Mouse (Mus musculus): Measurements from ENCODE around the gene Mrps24. TPM values are rescaled to one million over a fixed set of nuclear protein-coding genes. Genes with fewer than 3 reads are reported as not detected.

Mrps24 gene
- total RNA-seq, 1 experiment: 125 TPM

- H3K4me3 ChIP-seq (ENCODE audit: insufficient read depth in 1 of 2, low read depth in 1 of 2, low read length in 2 of 2, poor library complexity in 1 of 2, severe bottlenecking in 1 of 2): peak overlapping the region; percentile 34 to 70; a peak in 3 of 4 replicates
- no peak overlapping the region for H3K27ac ChIP-seq (ENCODE audit: insufficient read depth, low read depth, low read length, poor library complexity, severe bottlenecking)
- H3K9me3 ChIP-seq (ENCODE audit: control insufficient read depth, insufficient read depth, low read depth, low read length): no peaks in the 10 kb centered on the region
- in situ Hi-C loops (cut with MboI; ENCODE audit: low sequenced_read_pairs in 2 of 2, unreplicated experiment in 2 of 2): no loop called here
- DNase-seq (ENCODE audit: low read depth, low spot score): no peak
- no peaks in the 10 kb centered on the region for H3K36me3 ChIP-seq (ENCODE audit: control insufficient read depth, insufficient read depth, low read length, poor library complexity, severe bottlenecking)
- H3K9ac ChIP-seq (ENCODE audit: insufficient read depth, low read depth, low read length, poor library complexity, severe bottlenecking): 0 out of 2 replicates have a peak overlapping the region, but pooled peaks have one; percentile 47
- peaks cover 0 to 10% of the 10 kb centered on the region in 2 experiments; a peak in 3 of 4 replicates for H3K4me1 ChIP-seq (ENCODE audit: control insufficient read depth in 2 of 2, insufficient read depth in 2 of 2, low read length in 2 of 2, poor library complexity in 1 of 2)
- TF ChIP-seq HCFC1 (IDR thresholded peaks at IDR 0.05; ENCODE audit: borderline replicate concordance, insufficient read depth, low read length) (no peak), ZNF384 (IDR thresholded peaks at IDR 0.05; ENCODE audit: low read depth, low read length) (no peak), ZC3H11A (IDR thresholded peaks at IDR 0.05; ENCODE audit: borderline replicate concordance, low read depth, low read length) (no peak), CHD2 (IDR thresholded peaks at IDR 0.05; ENCODE audit: low read depth, low read length) (no peak), MAFK (IDR thresholded peaks at IDR 0.05; ENCODE audit: insufficient read depth, low read depth, low read length) (no peak)
These were observed 24.4 kb upstream of the Mrps24 start for GRCm38 (mm10) chr11:5739846-5740245.

GRCm38 (mm10) chr11:5738888-5739632, 23.6 kb upstream of the Mrps24 start:
- TF ChIP-seq ZNF384 (IDR thresholded peaks at IDR 0.05; ENCODE audit: low read depth, low read length) (no peak), ZC3H11A (IDR thresholded peaks at IDR 0.05; ENCODE audit: borderline replicate concordance, low read depth, low read length) (no peak), HCFC1 (IDR thresholded peaks at IDR 0.05; ENCODE audit: borderline replicate concordance, insufficient read depth, low read length) (no peak), MAFK (IDR thresholded peaks at IDR 0.05; ENCODE audit: insufficient read depth, low read depth, low read length) (no peak), CHD2 (IDR thresholded peaks at IDR 0.05; ENCODE audit: low read depth, low read length) (no peak)
- Histone ChIP-seq H3K4me3 (ENCODE audit: insufficient read depth in 1 of 2, low read depth in 1 of 2, low read length in 2 of 2, poor library complexity in 1 of 2, severe bottlenecking in 1 of 2) (no peak overlapping the region), H3K4me1 (ENCODE audit: control insufficient read depth in 2 of 2, insufficient read depth in 2 of 2, low read length in 2 of 2, poor library complexity in 1 of 2) (peaks cover 4 to 10% of the 10 kb centered on the region in 2 experiments), H3K36me3 (ENCODE audit: control insufficient read depth, insufficient read depth, low read length, poor library complexity, severe bottlenecking) (no peaks in the 10 kb centered on the region), H3K9ac (ENCODE audit: insufficient read depth, low read depth, low read length, poor library complexity, severe bottlenecking) (no peak overlapping the region), H3K9me3 (ENCODE audit: control insufficient read depth, insufficient read depth, low read depth, low read length) (no peaks in the 10 kb centered on the region), H3K27ac (ENCODE audit: insufficient read depth, low read depth, low read length, poor library complexity, severe bottlenecking) (no peak overlapping the region)
- in situ Hi-C loops (cut with MboI; ENCODE audit: low sequenced_read_pairs in 2 of 2, unreplicated experiment in 2 of 2): no loop called here
- no peak for DNase-seq (ENCODE audit: low read depth, low spot score)

- no peak overlapping the region for H3K4me3 ChIP-seq (ENCODE audit: insufficient read depth in 1 of 2, low read depth in 1 of 2, low read length in 2 of 2, poor library complexity in 1 of 2, severe bottlenecking in 1 of 2)
- in situ Hi-C loops (cut with MboI; ENCODE audit: low sequenced_read_pairs in 2 of 2, unreplicated experiment in 2 of 2): no loop called here
- no peak overlapping the region for H3K27ac ChIP-seq (ENCODE audit: insufficient read depth, low read depth, low read length, poor library complexity, severe bottlenecking)
- peaks cover 5 to 10% of the 10 kb centered on the region in 2 experiments for H3K4me1 ChIP-seq (ENCODE audit: control insufficient read depth in 2 of 2, insufficient read depth in 2 of 2, low read length in 2 of 2, poor library complexity in 1 of 2)
- H3K9ac ChIP-seq (ENCODE audit: insufficient read depth, low read depth, low read length, poor library complexity, severe bottlenecking): no peak overlapping the region
- H3K9me3 ChIP-seq (ENCODE audit: control insufficient read depth, insufficient read depth, low read depth, low read length): no peaks in the 10 kb centered on the region
- no peaks in the 10 kb centered on the region for H3K36me3 ChIP-seq (ENCODE audit: control insufficient read depth, insufficient read depth, low read length, poor library complexity, severe bottlenecking)
- TF ChIP-seq CHD2 (IDR thresholded peaks at IDR 0.05; ENCODE audit: low read depth, low read length) (no peak), ZNF384 (IDR thresholded peaks at IDR 0.05; ENCODE audit: low read depth, low read length) (no peak), HCFC1 (IDR thresholded peaks at IDR 0.05; ENCODE audit: borderline replicate concordance, insufficient read depth, low read length) (no peak), MAFK (IDR thresholded peaks at IDR 0.05; ENCODE audit: insufficient read depth, low read depth, low read length) (no peak), ZC3H11A (IDR thresholded peaks at IDR 0.05; ENCODE audit: borderline replicate concordance, low read depth, low read length) (no peak)
- DNase-seq (ENCODE audit: low read depth, low spot score): no peak
These were observed 21.7 kb upstream of the Mrps24 start for GRCm38 (mm10) chr11:5737137-5737536.

GRCm38 (mm10) chr11:5734323-5734722, 18.8 kb upstream of the Mrps24 start:
- no peak for DNase-seq (ENCODE audit: low read depth, low spot score)
- peaks cover 4 to 5% of the 10 kb centered on the region in 2 experiments for H3K4me1 ChIP-seq (ENCODE audit: control insufficient read depth in 2 of 2, insufficient read depth in 2 of 2, low read length in 2 of 2, poor library complexity in 1 of 2)
- H3K9ac ChIP-seq (ENCODE audit: insufficient read depth, low read depth, low read length, poor library complexity, severe bottlenecking): no peak overlapping the region
- no peaks in the 10 kb centered on the region for H3K9me3 ChIP-seq (ENCODE audit: control insufficient read depth, insufficient read depth, low read depth, low read length)
- H3K36me3 ChIP-seq (ENCODE audit: control insufficient read depth, insufficient read depth, low read length, poor library complexity, severe bottlenecking): no peaks in the 10 kb centered on the region
- in situ Hi-C loops (cut with MboI; ENCODE audit: low sequenced_read_pairs in 2 of 2, unreplicated experiment in 2 of 2): no loop called here
- H3K27ac ChIP-seq (ENCODE audit: insufficient read depth, low read depth, low read length, poor library complexity, severe bottlenecking): no peak overlapping the region
- TF ChIP-seq CHD2 (IDR thresholded peaks at IDR 0.05; ENCODE audit: low read depth, low read length): no peak
- no peak for TF ChIP-seq HCFC1 (IDR thresholded peaks at IDR 0.05; ENCODE audit: borderline replicate concordance, insufficient read depth, low read length)
- no peak for TF ChIP-seq ZC3H11A (IDR thresholded peaks at IDR 0.05; ENCODE audit: borderline replicate concordance, low read depth, low read length)
- TF ChIP-seq ZNF384 (IDR thresholded peaks at IDR 0.05; ENCODE audit: low read depth, low read length): no peak
- no peak for TF ChIP-seq MAFK (IDR thresholded peaks at IDR 0.05; ENCODE audit: insufficient read depth, low read depth, low read length)
- no peak overlapping the region for H3K4me3 ChIP-seq (ENCODE audit: insufficient read depth in 1 of 2, low read depth in 1 of 2, low read length in 2 of 2, poor library complexity in 1 of 2, severe bottlenecking in 1 of 2)
